Mouse (Mus musculus): ENCODE measurements around the gene Tab2. TPM values are rescaled to one million over a fixed set of nuclear protein-coding genes. Genes with fewer than 3 reads are reported as not detected.
"Not testable (repeated sequence)": the region's sequence is repeated elsewhere in the genome, so short reads cannot be mapped to it uniquely, and the experiment has no call there.

Gene Tab2
- total and polyA plus RNA-seq, 3 experiments, result 13.7 to 43.5 (median 30.4) TPM

- peak; percentile 30; the same call in 1 of the 2 replicates for TF ChIP-seq JUN (IDR thresholded peaks at IDR 0.05; ENCODE audit: insufficient read depth, low read depth, low read length)
- peak; percentile 42; the same call in 1 of the 2 replicates for TF ChIP-seq IRF4 (IDR thresholded peaks at IDR 0.05; ENCODE audit: low read depth, low read length)
- peak; percentile 37 for TF ChIP-seq EP300 (IDR thresholded peaks at IDR 0.05; ENCODE audit: low read length)
- Histone ChIP-seq H3K4me2 (ENCODE audit: insufficient read depth, low read depth, poor library complexity, severe bottlenecking) (peak overlapping the region; percentile 78), H3K9ac (ENCODE audit: insufficient read depth, low read depth) (peak overlapping the region; percentile 26; the same call in 1 of the 2 replicates)
- H3K27ac ChIP-seq (ENCODE audit: insufficient read depth, low read depth); dilution Hi-C loops (cut with MboI; ENCODE audit: extremely low pct_ligation_motif_present, extremely low pct_unique_long_range_greater_than_20kb, low sequenced_read_pairs); H3K27me3 ChIP-seq (replicated peaks); H3K36me3 ChIP-seq (replicated peaks in 1 of 2; ENCODE audit: control insufficient read depth in 1 of 2, insufficient read depth in 1 of 2, low read length in 1 of 2); H3K9me3 ChIP-seq (replicated peaks; ENCODE audit: low read length); H3K4me3 ChIP-seq (replicated peaks in 1 of 3; ENCODE audit: low read depth in 2 of 3, low read length in 2 of 3, poor library complexity in 1 of 3); H3K4me1 ChIP-seq (ENCODE audit: control insufficient read depth in 1 of 2, insufficient read depth in 2 of 2); DNase-seq (ENCODE audit: extremely low read depth); H3K79me2 ChIP-seq (replicated peaks; ENCODE audit: control insufficient read depth, extremely low read depth, insufficient read depth, poor library complexity, severe bottlenecking): not testable (repeated sequence)
- in situ Hi-C loops (cut with MboI; ENCODE audit: low pct_ligation_motif_present, low pct_unique_long_range_greater_than_20kb, low sequenced_read_pairs), result loop anchor here (5.0 to 25.0 kb wide), 3 partner anchors 315 to 832 kb away; no protein-coding TSS in a partner anchor
Measured at GRCm38 (mm10) chr10:7880283-7880682, 75.7 kb downstream of the Tab2 start.

GRCm38 (mm10) chr10:7874194-7874593 lies 81.8 kb downstream of the Tab2 start:
- no peak overlapping the region for H3K9ac ChIP-seq (ENCODE audit: insufficient read depth, low read depth)
- no peaks in the 10 kb centered on the region for H3K4me1 ChIP-seq (ENCODE audit: control insufficient read depth in 1 of 2, insufficient read depth in 2 of 2)
- H3K27me3 ChIP-seq (replicated peaks), result no peaks in the 10 kb centered on the region
- in situ Hi-C loops (cut with MboI; ENCODE audit: low pct_ligation_motif_present, low pct_unique_long_range_greater_than_20kb, low sequenced_read_pairs) (no loop called here), dilution Hi-C loops (cut with MboI; ENCODE audit: extremely low pct_ligation_motif_present, extremely low pct_unique_long_range_greater_than_20kb, low sequenced_read_pairs) (no loop called here)
- no peak overlapping the region for H3K4me3 ChIP-seq (replicated peaks in 1 of 3; ENCODE audit: low read depth in 2 of 3, low read length in 2 of 3, poor library complexity in 1 of 3)
- H3K4me2 ChIP-seq (ENCODE audit: insufficient read depth, low read depth, poor library complexity, severe bottlenecking), result no peak overlapping the region
- no peaks in the 10 kb centered on the region for H3K9me3 ChIP-seq (replicated peaks; ENCODE audit: low read length)
- TF ChIP-seq POLR2AphosphoS2 (IDR thresholded peaks at IDR 0.05; ENCODE audit: low read depth, low read length) (no peak), NRF1 (IDR thresholded peaks at IDR 0.05; ENCODE audit: low read depth, low read length) (no peak)
- no peak for DNase-seq (ENCODE audit: extremely low read depth)
- H3K27ac ChIP-seq (ENCODE audit: insufficient read depth, low read depth), result no peak overlapping the region
- H3K36me3 ChIP-seq (replicated peaks in 1 of 2; ENCODE audit: control insufficient read depth in 1 of 2, insufficient read depth in 1 of 2, low read length in 1 of 2), result peaks cover 6 to 31% of the 10 kb centered on the region in 2 experiments
- H3K79me2 ChIP-seq (replicated peaks; ENCODE audit: control insufficient read depth, extremely low read depth, insufficient read depth, poor library complexity, severe bottlenecking), result no peaks in the 10 kb centered on the region

GRCm38 (mm10) chr10:7871381-7872020 lies 84.5 kb downstream of the Tab2 start:
- H3K9ac ChIP-seq (ENCODE audit: insufficient read depth, low read depth), result no peak overlapping the region

More at GRCm38 (mm10) chr10:7871381-7872020, 84.5 kb downstream of the Tab2 start:
- Histone ChIP-seq H3K27me3 (replicated peaks) (no peaks in the 10 kb centered on the region), H3K4me3 (replicated peaks in 1 of 3; ENCODE audit: low read depth in 2 of 3, low read length in 2 of 3, poor library complexity in 1 of 3) (no peak overlapping the region), H3K79me2 (replicated peaks; ENCODE audit: control insufficient read depth, extremely low read depth, insufficient read depth, poor library complexity, severe bottlenecking) (no peaks in the 10 kb centered on the region), H3K4me2 (ENCODE audit: insufficient read depth, low read depth, poor library complexity, severe bottlenecking) (no peak overlapping the region), H3K9me3 (replicated peaks; ENCODE audit: low read length) (no peaks in the 10 kb centered on the region), H3K4me1 (ENCODE audit: control insufficient read depth in 1 of 2, insufficient read depth in 2 of 2) (peaks cover 0 to 3% of the 10 kb centered on the region in 2 experiments; a peak in 1 of 4 replicates), H3K36me3 (replicated peaks in 1 of 2; ENCODE audit: control insufficient read depth in 1 of 2, insufficient read depth in 1 of 2, low read length in 1 of 2) (peaks cover 23 to 58% of the 10 kb centered on the region in 2 experiments), H3K27ac (ENCODE audit: insufficient read depth, low read depth) (no peak overlapping the region)
- dilution Hi-C loops (cut with MboI; ENCODE audit: extremely low pct_ligation_motif_present, extremely low pct_unique_long_range_greater_than_20kb, low sequenced_read_pairs) (no loop called here), in situ Hi-C loops (cut with MboI; ENCODE audit: low pct_ligation_motif_present, low pct_unique_long_range_greater_than_20kb, low sequenced_read_pairs) (no loop called here)
- no peak for DNase-seq (ENCODE audit: extremely low read depth)
- TF ChIP-seq NELFE (IDR thresholded peaks at IDR 0.05; ENCODE audit: low read depth, low read length) (no peak), ETS1 (conservative IDR thresholded peaks at IDR 0.05; ENCODE audit: low read depth, low read length) (no peak), RCOR1 (conservative IDR thresholded peaks at IDR 0.05; ENCODE audit: low read depth, low read length) (no peak), MYC (IDR thresholded peaks at IDR 0.05; ENCODE audit: low read depth, low read length) (no peak), POLR2A (IDR thresholded peaks at IDR 0.05; ENCODE audit: low read depth, low read length) (no peak)
